Comparison of ENCODE assay signal across 16 mouse cellular contexts in the genomic region with DNA sequence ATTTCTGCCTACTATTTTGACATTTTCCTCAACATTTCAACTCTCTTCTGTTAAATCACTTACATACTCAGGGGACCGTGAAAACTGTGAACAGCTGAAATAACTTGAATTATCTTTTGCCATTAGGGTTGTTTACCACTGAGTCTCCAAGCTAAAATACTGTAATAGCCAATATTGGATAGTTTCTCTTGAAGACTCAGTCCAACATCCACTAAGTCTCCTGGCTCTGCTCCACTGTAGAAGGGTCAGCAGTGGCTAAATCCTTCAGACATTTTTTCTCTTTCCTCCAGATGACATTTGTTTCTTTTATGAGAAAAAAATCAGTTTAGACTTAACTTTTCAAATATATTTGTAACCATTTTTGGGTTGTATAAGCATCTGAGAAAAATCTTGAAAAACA.
"Had no signal": no experiment of that assay in that cellular context is flagged by ENCODE, and none has a peak within 500 bp of the region (broad histone marks: within the 10 kb centered on the region; RNA-seq: fewer than 3 reads in every experiment).

No protein-coding gene starts in this region.

- H3K4me1 ChIP-seq: lung, embryonic 15.5 days; megakaryocyte, embryonic 14.5 days; midbrain, embryonic 13.5 days; midbrain, embryonic 15.5 days; neural tube, embryonic 12.5 days had no signal

- H3K4me2 ChIP-seq: lung, embryonic 15.5 days; midbrain, embryonic 11.5 days; midbrain, embryonic 13.5 days; midbrain, embryonic 15.5 days; neural tube, embryonic 12.5 days had no signal

- H3K27me3 ChIP-seq: lung, embryonic 15.5 days; megakaryocyte, embryonic 14.5 days; midbrain, embryonic 13.5 days; midbrain, embryonic 15.5 days; neural tube, embryonic 12.5 days had no signal

- H3K9ac ChIP-seq: liver, postnatal 0 days; lung, embryonic 15.5 days; midbrain, embryonic 13.5 days; midbrain, embryonic 15.5 days; neural tube, embryonic 12.5 days had no signal

- H3K27ac ChIP-seq: lung, embryonic 15.5 days; macrophage; midbrain, embryonic 13.5 days; midbrain, embryonic 15.5 days; neural tube, embryonic 12.5 days had no signal

- H3K36me3 ChIP-seq: lung, embryonic 15.5 days; midbrain, embryonic 13.5 days; midbrain, embryonic 15.5 days; neural tube, embryonic 12.5 days had no signal

- ATAC-seq: liver, postnatal 0 days; lung, postnatal 0 days; midbrain, embryonic 13.5 days; midbrain, embryonic 15.5 days had no signal

- DNase-seq: liver, postnatal 0 days; lung, adult 2 months; lung, postnatal 14 days; lung, postnatal 36 days; right cerebral cortex, postnatal 14 days; thymus, adult 18-20 months; thymus, postnatal 14 days; thymus, postnatal 36 days had no signal

- H3K9me3 ChIP-seq: lung, embryonic 15.5 days; midbrain, embryonic 13.5 days; midbrain, embryonic 15.5 days; neural tube, embryonic 12.5 days had no signal

- H3K4me3 ChIP-seq: lung, embryonic 15.5 days; megakaryocyte, embryonic 14.5 days; midbrain, embryonic 13.5 days; midbrain, embryonic 15.5 days; neural tube, embryonic 12.5 days had no signal
